Mouse (Mus musculus): Measurements from ENCODE around the gene Odf3b.

Odf3b gene

DNA sequence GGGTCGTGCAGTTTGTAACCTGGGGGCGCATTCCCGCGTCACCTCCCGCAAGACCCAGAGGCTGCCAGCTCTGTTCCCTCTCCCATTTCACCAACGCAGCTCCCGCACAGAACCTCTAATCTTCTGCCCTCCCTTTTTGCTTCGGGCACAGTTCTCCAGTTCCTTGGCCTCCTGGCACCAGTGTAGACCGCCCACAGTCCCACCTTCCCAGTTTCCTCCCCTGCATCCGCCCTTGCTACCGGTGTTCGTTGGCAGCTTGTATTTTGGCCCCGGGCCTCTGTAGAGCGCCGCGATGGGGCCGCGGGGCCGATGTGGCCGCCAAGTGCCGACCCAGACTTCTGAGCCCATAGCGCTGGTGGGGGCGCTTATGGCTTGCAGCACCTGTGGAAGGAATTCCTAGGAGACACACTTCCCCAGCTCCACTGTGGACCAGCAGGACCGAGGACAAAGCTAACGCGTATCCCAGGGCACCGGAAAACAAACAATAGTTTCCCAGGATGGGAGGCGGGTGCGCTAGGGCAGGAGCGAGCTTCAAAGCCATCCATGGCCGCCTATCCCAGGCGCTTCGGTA, at the start of gene Odf3b:
Gene Odf3b (minus strand): TSS at position 452 of the 571 bp plus-strand sequence.
- no peak for DNase-seq

DNA sequence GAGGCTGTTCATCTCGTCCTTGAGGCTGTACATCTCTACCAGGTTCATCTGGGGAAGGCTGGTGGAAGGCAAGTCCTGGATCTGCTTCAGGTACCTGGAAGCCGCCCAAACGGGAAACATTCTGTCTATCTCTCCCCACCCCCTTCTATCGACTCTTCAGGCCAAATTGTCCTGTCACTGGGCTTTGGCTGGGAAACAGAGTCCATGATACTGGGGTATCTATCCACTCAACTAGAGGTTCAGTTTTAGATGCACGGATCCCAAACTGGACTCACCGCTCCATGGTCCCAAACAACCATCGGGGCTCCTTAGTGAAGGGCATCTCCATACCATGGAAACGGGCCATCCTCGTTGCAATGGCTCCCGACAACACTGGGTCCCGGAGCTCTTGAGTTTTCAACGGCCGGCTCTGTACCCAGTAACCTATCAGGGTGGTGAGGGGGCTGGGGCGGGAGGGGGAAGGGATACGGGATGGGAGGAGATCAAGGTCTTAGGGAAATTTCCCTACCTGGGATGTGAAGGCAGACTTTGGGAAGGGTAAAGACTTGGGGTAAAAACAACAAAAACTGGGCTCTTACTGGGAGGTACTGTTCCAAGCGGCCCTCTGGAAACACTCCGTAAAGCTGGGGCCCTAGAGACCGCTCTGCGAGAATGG, 49.2 kb upstream of the Odf3b start:
- DNase-seq = no peak

DNA sequence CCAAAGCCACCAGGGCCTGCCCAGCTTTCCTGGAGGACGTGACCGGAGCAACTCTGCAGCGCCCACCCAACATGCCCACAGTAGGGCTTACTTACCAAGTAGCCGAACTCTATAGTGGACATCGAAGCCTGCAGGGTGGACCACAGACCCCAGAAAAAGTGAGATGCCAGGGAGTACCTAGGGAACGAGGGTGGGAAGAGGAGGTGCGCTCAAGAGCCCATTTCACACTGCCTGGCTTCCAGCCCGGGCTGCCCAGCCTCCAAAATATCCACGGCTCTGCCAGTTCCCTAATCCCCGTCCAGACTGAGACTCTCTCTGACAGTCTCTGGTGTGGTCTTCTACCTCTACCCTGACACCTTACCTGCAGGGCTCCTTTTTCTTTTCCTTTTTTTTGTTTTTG, 47.6 kb upstream of the Odf3b start:
- DNase-seq = no peak

DNA sequence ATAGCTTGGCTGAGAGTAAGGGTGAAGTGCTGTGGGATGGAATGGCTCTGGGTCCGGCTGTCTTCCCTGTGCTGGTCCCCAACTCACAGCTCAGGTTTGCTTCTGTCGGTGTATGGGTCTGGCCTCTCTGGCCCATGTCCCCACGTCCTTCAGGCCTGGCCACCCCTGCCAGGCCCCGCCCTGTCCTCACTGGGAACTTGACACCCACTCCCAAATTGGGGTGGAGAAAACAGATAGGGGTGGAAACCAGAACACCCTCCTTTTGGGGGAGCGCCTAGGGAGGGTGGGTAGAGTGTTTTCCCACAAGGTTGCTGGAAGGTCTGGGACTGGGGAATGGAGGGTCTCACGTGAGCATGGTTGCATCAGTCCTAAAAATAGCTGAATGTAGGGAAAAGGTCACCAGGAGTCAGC, 46.6 kb upstream of the Odf3b start, which contains the start of gene Cpt1b:
Gene Cpt1b (minus strand): TSS at position 153 of the 411 bp plus-strand sequence.
- DNase-seq = no peak

DNA sequence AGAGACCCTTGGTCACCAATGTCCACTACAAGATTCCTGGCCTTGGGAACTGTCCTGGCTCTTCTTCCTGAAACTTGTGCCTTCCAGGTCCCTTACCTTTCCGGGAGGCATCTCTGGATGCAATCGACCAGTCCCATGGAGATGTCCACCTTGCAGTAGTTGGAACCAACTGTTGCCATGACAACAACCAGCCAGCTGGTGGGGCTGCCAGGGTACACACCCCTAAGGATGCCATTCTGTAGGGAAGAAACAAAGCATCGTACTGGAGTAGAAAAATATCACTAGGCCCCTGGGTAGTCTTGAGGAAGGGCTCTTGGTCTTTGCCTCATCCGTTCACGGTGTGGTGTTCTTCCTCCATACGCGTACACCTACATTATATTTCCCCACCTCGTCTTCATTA, 45.5 kb upstream of the Odf3b start:
- DNase-seq = no peak

DNA sequence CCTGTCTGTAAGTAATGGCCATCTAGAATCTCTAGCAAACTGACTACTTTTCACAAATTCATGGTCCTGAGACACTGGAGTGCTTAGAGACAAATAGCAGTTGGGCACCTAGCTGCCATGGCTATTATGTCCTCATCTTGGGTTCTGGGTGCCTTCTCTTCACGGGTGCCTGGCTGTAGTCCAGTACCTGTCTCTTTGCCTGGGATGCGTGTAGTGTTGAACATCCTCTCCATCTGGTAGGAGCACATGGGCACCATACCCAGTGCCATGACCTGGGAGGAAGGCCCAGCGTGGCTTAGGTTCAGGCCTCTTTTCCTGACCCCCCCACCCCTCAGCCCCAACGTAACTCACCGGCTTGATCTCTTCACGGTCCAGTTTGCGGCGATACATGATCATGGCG, 42.9 kb upstream of the Odf3b start:
- DNase-seq = no peak

DNA sequence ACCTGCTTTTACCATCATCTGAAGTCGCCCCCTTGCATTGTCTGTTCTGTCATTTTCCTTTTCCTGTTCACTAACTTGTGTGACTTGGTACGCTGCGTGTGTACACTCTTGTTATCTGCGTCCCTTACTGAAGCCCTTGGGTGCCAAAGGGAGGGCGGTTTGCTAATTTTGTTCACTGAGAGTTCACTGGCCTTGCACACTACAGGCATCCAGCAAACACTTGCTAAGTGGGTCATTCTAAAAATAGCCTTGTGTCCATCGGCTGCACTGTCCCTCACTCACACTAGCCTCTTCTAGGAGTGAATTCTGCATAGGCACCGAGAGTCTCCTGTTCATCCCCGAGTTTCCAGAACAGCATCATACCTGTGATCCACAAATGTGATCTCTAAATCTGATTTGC, 36.2 kb upstream of the Odf3b start:
- no peak for DNase-seq

DNA sequence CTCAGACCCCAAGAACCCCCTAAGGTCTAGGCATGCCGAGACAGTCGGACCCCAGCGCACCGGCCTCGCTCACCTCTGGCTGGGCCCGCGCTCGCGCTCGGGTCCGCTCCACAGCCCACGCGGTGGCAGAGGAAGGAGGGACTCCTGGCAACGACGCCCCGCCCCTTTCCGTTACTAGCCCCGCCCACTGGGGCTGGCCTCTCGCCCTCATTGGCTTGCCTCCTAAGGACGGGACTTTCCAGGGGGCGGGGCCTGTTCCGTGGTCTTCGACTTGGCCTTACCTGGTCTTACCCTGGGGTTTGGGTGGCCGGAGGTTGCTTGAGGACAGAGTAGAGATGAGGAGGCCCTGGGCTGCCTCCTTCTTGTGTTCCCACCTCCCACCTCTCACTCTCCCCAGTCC, 31.0 kb upstream of the Odf3b start, which contains the start of gene Syce3:
Gene Syce3 (minus strand): TSS at position 386 of the 400 bp plus-strand sequence.
- DNase-seq = no peak

DNA sequence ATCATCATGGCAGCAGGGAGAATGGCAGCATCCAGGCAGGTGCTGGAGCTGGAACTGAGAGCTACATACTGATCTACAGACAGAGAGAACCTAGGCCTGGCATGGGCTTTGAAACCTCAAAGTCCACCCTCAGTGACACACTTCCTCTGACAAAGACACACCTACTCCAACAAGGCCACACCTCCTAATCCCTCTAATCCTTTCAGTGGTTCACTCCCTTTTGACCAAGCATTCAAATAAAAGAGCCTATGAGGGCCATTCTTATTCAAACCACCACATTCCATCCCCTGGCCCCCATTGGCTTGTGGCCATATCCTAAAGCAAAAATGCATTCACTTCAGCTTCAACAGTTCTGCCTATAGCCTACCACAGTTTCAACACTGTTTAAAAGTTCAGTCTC, 27.6 kb upstream of the Odf3b start:
- no peak for DNase-seq

DNA sequence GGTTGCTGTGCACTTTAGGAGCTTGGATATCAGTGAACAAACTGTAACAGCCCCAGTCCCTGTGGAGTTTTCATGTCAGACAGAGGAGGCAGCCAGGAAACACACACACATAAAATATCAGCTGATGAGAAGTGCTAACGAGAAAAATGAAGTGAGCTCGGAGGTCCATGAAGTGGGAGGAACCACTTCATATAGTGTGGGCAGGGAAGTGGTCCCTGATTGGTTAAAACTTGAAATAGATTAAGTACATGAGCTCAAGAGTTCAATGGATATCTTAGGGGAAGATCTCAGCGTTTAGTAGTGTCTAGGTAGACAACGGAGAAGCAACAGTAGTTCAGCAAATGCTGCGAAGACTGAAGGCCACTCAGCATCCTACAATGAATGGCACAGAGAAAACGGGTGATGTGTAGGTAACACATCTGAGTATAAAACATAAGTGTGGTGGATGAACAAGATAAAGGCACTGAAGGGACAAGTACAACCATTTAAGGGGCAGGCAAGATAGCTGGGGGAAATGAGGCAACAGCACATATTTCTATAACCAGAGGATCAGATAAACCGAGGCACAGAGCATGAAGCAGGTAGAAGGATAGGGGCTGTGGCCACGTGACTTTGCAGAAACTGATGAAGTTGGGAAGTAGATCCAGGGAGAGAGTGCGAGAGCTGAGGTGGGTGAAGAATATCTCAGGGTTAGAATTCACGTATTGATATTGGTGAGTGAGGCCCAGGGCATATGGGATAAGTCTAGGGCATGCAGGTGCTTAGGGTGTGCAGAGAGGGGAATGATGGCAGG, 25.9 kb upstream of the Odf3b start:
- no peak for DNase-seq

DNA sequence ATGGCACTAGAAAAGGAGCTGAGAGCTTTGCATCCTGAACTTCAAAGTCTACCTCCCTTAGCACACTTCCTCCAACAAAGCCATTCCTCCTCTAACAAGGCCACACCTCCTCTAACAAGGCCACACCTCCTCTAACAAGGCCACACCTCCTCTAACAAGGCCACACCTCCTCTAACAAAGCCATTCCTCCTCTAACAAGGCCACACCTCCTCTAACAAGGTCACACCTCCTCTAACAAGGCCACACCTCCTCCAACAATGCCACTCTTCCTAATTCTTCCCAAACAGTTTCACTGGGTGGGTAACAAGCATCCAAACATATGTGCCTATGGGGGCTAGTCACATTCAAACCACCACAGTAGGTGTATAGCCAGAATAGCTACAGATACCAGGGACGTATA, 23.4 kb upstream of the Odf3b start:
- no peak for DNase-seq

DNA sequence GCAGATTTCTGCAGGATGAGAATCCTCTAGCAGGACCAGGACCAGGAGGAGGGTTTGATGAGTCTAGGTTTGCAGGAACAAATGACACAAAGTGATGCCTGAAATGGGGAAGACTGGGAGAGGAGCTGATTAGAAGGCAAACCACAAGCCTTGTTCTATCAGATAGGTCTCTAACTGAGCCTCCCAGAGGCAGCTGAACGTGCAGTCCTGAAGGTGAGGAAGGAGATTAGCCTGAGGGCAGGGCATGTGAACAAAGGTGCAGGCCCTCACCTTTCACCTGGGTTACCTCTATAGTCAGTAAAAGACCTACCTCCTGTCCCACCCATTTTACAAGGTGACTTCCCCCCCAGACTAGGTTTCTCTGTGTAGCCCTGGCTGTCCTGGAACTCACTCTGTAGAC, 20.6 kb upstream of the Odf3b start:
- DNase-seq = no peak

DNA sequence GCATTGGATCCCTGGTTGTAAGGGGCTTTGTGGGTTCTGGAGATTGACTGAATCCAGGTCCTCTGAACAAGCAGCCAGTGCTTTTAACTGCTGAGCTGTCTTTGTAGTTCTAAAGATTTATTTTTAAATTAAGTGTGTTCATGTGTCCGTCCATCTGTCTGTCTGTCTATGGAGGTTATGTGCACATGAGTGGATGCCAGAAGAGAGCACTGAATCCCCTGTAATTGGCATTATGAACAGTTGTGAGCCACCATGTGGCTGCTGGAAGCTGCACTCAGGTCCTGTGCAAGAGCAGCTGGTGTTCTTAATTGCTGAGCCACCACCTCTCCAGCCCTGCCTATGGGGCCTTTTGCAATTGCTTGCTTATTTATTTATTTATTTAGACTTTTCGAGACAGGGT, 19.1 kb upstream of the Odf3b start:
- no peak for DNase-seq

DNA sequence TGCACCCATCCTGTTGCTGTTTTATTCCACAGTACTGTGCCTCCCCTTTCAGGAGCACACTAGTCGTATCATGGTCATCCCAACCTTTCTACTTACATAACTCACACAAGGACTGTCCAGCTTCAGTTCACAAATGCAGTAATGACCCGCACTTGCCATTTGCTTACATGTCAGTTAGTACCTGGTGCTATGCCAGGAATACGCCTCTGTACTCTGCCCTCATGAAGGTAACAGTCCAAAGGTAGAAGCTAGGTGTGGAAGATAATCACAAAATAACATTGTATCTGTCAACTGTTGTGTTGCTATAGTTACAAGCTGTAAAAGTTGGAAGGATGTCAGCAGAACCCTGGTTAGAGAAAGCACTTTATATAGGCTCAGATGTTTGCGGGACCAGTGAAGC, 17.8 kb upstream of the Odf3b start:
- no peak for DNase-seq

DNA sequence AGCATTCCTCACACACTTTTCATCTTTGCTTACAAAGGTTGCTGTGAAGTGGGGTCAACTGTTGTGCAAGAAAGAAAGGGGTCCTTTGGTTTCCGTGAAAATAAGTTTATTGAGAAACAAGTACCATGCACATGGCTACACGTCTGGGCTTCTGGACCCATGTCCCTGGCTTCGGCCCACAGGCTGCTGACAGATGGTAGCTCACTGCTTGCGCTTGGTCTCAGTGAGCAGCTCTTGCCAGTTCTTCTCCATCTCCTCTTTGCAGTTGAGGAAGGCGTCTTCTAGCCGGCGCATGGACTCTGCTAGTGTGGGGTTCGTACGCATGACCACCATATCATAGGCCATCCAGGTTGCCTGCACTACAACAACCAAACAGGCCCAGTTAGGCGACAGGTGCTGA, 11.0 kb upstream of the Odf3b start:
- DNase-seq = no peak

DNA sequence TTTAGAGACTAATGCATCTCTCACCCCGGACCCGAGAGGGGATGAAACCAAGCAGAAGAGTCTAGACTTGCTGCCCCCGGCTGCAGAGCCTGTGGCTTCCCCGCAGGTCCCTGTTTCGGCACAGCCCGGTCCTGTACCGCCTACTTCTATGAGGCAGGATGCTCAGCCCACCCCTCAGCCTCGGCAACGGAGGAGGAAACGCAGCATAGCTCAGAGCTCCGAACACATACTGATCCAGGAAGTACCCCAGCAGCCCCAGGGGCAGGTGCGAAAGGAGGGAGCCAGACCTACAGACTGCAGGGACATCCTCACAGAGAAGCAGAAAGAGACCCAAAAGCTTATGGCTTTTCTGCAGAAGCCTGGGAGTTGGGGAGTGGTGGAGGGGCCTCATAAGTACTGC, 8.0 kb upstream of the Odf3b start:
- DNase-seq = peak in 1 of 2 experiments; percentile 52

DNA sequence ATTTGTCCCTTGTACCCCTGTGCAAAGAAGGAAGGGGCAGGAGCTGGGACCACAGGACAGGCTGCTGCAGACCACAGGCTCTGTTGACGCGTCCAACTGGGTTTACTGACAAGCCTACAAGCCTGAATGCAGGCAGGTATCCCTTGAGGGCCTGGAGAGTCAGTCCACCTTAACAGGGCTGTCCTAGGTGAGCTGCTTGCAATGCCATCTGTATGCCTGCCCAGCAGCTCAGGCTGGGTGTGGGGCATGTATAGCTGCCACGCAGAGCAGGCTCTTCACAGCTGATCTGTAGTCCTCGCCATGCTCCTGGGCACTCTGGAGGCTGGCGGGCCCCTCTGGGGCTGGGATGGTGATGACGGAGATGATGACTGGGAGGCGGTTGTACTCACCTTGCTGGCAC, 5.5 kb upstream of the Odf3b start, which contains the start of gene Klhdc7b:
Gene Klhdc7b (plus strand): TSS at position 301 of the 400 bp plus-strand sequence.
- no peak for DNase-seq

DNA sequence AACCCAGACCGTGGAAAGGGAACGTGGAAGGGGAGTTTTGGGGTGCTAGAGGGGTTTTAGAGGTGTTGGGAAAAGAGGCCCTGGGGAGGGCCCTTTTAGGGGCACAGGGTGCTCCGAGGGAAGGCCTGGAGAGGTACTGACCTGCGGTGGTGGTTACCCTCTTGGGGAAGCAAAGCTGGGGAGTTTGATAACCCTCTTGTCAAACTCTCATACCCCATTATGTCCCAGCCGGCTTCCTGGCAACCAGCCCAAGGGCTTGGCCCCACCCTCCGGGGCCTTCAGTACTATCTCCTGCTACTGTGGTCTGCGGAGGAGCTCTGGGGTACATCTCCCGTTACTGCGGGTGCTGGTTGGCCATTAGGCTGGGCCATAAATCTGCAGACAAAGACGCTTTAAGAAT, 347 bp upstream of the Odf3b start:
- no peak for DNase-seq

DNA sequence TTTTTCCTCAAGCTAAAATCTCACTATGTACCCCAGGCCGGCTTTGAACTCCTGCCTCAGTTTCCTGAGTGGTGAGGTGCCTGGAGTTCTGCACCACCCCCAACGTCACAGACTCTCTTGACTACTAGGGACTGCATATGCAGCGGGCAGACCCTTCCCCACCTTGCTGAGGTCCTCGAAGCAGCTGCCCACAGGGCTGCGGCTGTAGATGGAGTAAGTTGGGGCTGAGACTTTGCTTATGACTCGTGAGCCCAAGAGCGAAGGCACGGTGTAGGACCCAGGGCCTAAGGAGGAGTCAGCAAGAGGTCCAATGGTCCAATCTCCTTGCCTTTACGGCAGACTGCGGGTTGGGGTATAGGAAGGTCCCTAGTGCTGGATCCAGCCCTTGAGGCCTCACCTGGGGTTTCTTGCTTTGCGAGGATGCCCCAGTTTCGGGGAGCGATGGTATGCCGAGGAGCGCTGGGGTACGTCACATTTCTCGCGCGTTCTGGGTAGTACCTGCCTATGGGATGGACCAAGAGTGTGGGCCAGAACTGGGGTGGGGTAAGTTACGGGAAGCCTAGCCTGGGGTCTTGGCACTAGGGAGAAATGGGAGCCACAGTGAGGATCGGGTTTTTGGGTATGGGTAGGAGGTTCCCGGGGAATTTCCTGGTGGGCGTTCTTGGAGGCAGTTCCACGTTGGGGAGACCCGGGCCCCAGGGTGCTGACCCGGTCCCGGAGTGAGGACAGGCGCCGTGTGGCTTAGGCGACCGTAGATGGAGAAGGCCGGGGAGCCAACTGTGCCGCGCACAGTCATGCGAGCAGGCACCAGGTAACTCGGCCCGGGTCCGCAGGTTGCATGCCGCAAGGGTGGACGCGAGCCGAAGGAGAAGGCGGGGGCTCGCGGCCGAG, 899 bp downstream of the Odf3b start:
- DNase-seq = no peak

DNA sequence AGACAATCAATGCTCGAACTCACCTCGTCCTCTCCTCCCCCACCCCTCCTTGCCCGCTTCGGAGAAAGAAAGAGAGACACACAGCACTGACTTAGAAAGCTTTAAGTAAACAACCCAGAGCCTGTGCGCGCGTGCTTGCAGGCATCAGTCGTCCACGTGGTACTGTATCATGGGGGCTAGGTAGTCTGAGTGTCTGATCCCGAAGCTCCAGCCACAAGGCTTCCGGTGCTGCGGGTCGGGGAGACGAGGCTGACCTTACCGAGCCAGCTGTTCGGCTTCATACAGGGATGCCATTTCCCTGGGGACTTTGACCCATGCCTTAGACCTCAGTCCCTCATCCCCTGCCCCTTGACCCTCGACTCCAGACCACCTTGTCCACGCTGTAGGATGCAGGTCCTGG, 1.7 kb downstream of the Odf3b start:
- no peak for DNase-seq

DNA sequence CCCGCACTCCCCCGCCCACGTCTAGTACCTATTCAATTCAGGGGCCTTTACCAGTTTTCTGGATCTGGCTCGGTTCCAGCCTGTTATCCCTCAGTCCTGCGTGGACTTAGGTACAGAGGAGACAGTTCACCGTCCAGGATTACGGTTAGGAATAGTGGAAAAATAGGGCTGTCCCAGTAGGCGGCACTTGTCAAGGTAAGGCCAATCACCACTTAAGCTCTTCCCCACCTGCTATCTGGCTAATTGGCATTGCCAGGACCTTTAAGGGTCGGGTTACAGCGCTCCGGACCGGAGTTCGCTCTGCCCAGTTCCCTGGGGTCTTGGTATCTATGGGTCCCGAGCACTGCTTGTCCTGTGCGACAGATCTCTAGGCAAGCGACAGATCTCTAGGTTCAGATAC, 2.1 kb downstream of the Odf3b start, which contains the start of gene Tymp:
Gene Tymp (minus strand): TSS at position 83 of the 400 bp plus-strand sequence.
- no peak for DNase-seq

DNA sequence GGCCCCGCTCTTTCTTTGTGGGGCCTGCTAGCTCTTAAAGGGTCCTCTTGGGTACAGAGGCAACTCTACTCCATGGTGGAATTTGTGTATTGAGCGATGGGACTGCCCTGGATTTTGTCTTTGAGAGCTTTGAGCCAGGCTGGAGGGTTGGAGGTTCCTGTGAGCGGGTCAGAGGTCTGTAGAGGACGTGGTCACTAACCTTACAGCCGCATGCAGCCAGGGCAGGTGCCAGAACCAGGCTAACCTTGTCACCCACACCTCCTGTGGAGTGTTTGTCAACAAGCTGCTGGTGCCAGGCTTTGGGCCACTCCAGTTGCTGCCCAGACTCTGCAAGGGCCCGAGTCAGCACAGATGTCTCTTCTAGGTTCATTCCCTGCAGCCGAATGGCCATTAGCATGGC, 3.0 kb downstream of the Odf3b start:
- DNase-seq = no peak

All from thymus, adult 18-20 months (tissue).